Mouse (Mus musculus): Measurements from ENCODE around the gene Klhl36.

Klhl36 gene

GRCm38 (mm10) chr8:119926474-119926873 lies 64.4 kb downstream of the Klhl36 start:
- in situ Hi-C loops (cut with MseI, MboI): no loop called here

Data from mouse trophoblast stem cell (cell line).